Mouse (Mus musculus) gastrocnemius, adult 18-20 months (tissue): Measurements from ENCODE around the gene Dip2b. TPM values are rescaled to one million over a fixed set of nuclear protein-coding genes. Genes with fewer than 3 reads are reported as not detected.

Experiments
- DNase-seq: peaks from one replicate; pipeline ENCODE4 v3.0.0; 2021; ENCODE audit warnings: low spot score
- total RNA-seq, 2 experiments: library from RNA; stranded (reverse); gene quantifications; 2 replicates each; pipeline ENCODE4 v1.2.3; 2021

Dip2b gene
- total RNA-seq, 2 experiments from 2014 or later: 5.3 to 5.7 TPM

- no peak for DNase-seq
Measured at GRCm38 (mm10) chr15:100213339-100213738, 174.9 kb downstream of the Dip2b start.

DNA sequence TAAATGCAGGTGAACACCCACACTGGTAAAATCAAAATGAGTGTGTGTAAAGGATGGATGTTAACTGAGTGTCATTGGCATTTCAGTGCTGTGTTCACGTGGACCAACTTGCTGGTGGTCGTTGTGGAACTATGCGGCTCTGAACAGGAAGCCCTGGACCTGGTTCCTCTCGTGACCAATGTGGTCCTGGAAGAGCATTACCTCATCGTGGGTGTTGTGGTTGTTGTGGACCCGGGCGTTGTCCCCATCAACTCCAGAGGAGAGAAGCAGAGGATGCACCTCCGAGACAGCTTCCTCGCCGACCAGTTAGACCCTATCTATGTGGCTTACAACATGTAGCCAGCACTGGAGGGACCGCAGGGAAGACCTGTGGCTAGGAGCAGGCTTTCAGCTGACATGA, 176.6 kb downstream of the Dip2b start:
- no peak for DNase-seq

GRCm38 (mm10) chr15:100216173-100216572, 177.7 kb downstream of the Dip2b start:
- no peak for DNase-seq

DNA sequence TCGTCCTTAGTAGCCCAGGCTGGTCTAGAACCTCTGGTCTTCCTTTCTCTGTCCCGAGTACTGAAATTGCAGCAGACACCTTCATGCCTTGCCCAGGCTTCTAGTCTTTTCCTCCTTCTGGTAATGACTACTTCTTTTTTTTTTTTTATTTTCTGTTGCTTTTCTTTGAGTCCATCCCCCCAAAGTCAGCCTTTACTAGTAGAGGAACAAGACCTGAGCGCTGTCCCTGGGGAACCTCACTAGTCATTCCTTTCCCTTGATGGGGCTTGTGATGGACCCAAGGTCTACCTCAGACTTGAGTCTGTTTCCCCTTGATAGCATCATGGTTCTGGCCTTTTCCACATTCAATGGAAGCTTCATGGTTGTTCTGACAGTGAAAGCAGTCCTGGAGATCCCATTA, 179.6 kb downstream of the Dip2b start:
- no peak for DNase-seq

- peak; percentile 54 for DNase-seq
Measured at GRCm38 (mm10) chr15:100219396-100219795, 180.9 kb downstream of the Dip2b start.

GRCm38 (mm10) chr15:100220916-100221315, 182.5 kb downstream of the Dip2b start:
- DNase-seq: no peak

DNA sequence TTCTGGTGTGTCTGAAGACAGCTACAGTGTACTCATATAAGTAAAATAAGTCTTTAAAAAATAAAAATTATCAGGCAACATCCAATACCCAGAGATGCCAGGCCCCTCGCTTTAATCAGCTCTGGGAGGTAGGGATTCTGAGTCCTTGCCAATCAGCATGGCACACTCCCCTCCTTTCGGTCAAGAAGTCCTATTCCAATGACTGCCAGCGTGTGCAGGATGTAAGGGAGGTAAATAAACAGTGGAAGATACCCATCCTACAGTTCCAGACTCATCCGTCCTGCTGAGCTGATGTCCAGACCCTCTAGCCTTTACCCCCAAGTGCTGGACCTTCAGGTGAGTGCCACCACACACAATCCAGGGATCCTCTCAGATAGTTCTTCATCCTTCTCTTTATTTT, 186.9 kb downstream of the Dip2b start:
- DNase-seq: no peak

- DNase-seq: no peak
Measured at GRCm38 (mm10) chr15:100225891-100226290, 187.4 kb downstream of the Dip2b start.

- peak; percentile 38 for DNase-seq
Measured at GRCm38 (mm10) chr15:100227031-100227662, 188.7 kb downstream of the Dip2b start.

- peak; percentile 92 for DNase-seq
Measured at GRCm38 (mm10) chr15:100227663-100228534, 189.4 kb downstream of the Dip2b start, which contains the start of gene Atf1. Gene Atf1 (plus strand): TSS chr15:100227819.

DNA sequence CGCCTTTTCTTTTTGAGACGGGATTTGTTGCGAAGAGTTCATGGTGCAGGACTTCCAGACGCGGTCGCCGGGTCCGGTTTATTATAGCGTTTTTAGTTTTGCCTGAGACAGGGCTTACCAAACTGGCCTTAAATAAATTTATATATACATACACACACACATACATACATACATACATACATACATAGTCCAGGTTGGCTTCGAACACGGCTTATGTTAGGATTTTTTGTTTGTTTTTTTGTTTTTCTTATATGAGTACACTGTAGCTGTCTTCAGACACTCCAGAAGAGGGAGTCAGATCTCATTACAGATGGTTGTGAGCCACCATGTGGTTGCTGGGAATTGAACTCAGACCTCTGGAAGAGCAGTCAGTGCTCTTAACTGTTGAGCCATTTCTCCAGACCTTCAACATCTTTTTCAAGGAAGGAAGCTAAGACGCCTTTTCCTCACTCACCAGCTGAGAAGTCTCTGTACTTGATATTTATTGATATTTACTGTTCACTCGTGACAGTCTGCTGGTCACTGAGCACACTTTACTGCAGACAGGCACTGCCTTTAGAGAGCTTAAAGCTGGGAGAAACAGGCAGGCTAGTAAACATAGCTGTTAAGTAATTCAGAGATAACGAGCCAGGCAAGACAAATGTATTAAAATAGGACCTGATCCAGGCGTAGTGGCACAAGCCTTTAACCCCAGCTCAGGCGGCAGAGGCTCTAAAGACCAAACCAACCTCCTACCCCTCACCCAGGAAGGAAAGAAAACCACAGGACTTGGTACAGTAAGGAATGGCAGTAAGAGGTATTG, 190.3 kb downstream of the Dip2b start:
- no peak for DNase-seq

DNA sequence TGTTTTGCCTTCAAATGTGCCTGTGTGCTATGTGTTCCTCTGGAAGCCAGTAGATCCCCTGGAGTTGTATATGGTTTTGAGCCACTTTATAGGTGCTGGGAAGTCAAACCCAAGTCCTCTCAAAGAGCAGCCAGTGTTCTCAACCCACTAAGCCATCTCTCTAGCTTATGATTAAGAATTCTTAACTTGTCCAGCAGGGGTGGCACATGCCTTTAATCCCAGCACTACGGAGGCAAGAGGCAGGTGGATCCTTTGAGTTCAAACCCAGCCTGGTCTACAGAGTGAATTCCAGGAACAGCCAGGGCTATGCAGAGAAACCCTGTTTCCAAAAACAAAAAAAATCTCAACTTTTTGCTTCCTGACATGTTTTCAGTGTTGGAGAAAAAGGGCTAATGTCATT, 192.2 kb downstream of the Dip2b start:
- DNase-seq: no peak

- no peak for DNase-seq
Measured at GRCm38 (mm10) chr15:100231616-100232525, 193.4 kb downstream of the Dip2b start.

GRCm38 (mm10) chr15:100235208-100235965, 196.9 kb downstream of the Dip2b start:
- no peak for DNase-seq

- no peak for DNase-seq
Measured at GRCm38 (mm10) chr15:100236952-100237351, 198.5 kb downstream of the Dip2b start.

GRCm38 (mm10) chr15:100241780-100242179, 203.3 kb downstream of the Dip2b start:
- DNase-seq: no peak

DNA sequence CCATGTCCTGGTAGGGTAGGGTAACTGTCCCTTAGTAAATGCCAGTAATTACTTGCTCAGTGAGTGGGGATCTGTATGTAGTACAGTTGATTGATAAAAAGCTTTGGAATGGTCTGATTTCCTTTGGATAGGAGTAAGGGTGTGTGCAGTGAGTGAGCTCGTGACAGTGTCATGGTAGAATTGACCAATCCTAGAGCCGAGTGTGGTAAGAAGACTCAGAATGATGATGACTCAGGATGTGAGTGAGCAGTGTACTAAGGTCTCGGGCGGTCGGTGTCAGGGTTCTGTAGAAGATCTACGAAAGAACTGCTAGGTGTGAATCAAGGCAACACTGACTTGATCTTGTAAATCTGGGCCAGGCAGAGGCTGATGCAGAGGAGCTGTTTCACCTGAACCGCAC, 207.5 kb downstream of the Dip2b start:
- DNase-seq: no peak

DNA sequence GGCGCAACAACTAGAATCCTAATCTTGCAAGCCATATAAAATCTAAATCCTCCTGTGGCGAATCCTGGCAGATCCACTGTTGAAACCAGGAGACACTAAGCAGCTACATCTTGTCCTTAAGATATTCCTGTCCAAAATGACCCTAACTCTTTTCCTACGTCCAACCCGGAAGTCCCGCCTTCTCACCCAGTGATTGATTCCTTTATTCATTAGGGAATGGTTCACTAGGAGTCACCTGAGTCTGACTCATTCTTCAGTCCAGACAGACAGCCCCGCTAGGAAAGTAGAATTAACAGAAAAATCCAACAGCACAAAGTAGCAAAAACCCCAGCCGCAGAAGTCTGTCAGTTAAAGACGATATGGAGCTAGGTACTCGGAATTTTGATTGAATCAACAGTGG, 208.8 kb downstream of the Dip2b start:
- DNase-seq: no peak

DNA sequence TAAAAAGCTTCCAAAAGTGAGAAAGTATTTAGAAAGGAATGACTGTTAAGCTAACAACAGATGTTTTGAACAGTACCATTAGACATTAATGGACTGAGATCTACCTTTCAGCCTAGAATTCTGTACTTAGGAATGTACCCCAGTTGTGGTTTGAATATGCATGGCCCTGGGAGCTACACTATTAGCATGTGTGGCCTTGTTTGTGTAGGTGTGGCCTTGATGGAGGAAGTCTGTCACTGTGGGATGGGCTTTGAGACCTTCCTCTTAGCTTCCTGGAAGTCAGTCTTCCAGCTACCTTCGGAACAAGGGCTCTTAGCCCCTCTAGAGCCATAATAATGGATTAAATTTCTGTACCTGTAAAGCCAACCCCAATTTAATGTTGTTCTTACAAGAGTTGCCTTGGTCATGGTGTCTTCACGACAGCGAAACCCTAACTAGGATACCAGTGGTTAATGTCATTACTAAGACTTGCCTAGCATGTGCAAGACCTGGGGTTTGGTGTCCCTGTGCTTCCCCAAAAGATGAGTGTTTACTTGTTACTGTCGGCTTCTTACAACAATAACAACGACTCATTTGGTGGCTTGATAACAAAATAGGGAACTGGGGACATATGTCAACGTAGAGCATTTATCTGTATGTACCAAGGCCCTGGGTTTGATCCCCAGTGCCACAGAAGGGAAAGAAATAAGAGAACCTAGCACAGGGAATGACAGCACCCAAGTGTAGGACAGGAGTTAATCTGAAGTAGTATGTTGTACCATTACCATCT, 210.4 kb downstream of the Dip2b start:
- no peak for DNase-seq
